Mouse (Mus musculus) NIH3T3 (cell line): ENCODE results near the gene Arpin.

ENCODE experiments used
- DNase-seq: peaks from one replicate; pipeline ENCODE4 v3.0.0-alpha.2; 2012; ENCODE audit warnings: low read depth

Gene Arpin

GRCm38 (mm10) chr7:79934862-79935510, at the start of gene Arpin:
Arpin (minus strand) TSS chr7:79935359.
- DNase-seq, result peak; percentile 73

DNA sequence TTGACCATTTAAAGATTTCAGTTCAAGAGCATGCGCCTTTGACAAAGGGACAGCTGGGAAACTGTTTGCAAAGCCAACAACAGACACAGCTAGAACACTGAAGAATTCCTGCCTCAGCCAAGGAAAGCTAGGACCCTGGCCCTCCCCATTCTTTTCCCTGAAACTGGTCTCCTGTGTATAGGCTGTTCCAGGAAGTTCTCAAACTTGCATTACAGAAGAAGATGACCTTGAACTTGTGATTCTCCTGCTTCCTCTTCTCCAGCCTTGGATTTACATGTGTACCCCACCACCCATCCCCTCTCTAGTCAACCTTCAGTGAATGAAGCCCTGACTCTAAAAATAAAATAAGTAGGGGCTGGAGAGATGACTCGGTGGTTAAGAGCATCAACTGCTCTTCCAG, 40.2 kb upstream of the Arpin start:
- no peak for DNase-seq

DNA sequence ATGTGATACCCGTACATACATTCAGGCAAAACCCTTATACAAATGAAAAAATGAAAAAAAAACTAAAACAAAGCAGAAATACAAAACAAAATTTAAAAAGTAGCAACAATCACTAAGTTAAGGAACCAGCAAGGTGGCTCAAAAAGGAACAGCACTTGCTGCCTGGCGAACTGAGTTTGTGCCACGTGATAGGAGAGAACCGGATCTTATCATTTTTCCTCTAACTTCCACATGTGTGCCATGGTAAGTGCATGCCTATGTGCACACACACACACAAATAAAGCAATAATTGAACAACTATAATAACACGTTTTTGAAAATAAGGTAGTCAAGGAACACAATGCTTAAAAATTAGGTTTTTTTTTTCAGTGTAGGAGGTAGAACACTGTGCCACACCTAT, 37.0 kb upstream of the Arpin start:
- no peak for DNase-seq

DNA sequence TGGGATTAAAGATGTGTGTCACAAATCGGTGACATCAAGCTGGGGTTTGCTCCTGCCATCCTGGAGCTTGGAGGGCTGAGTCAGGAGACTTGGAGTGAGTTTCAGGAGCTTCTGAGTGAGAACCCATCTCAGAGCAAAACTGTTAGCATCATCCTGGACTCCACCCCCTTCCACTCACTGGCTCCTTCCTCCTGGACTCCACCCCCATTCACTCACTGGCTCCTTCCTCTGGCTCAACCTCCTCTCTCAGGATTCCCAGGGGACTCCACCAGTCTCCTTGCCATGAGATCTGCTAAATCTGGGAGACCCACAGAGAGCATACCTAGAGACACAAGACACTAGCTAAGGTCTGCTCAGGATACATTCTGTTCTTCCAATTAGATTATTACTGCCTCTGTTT, 35.2 kb upstream of the Arpin start:
- no peak for DNase-seq

GRCm38 (mm10) chr7:79968326-79968725, 33.2 kb upstream of the Arpin start:
- no peak for DNase-seq

DNA sequence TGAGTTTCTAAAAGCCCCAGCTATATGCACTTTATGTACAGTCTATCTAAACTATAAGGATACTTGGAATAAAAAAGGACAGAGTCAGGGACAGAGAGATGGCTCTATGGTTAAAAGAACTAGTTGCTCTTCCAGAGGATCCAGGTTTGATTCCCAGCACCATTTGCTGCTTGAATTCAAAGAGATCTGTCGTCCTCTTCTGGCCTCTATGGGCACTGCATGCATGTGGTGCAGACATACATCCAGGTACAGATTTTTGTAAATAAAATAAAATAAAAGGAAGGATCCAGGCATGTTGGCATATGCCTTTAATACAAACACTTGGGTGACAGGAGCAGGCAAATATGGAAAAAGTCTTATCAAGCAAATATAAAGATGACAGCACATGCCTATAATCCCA, 26.4 kb upstream of the Arpin start:
- DNase-seq, result no peak

GRCm38 (mm10) chr7:79956131-79956530, 21.0 kb upstream of the Arpin start:
- no peak for DNase-seq

GRCm38 (mm10) chr7:79954890-79955289, 19.7 kb upstream of the Arpin start:
- DNase-seq, result no peak

- no peak for DNase-seq
These were observed 15.9 kb upstream of the Arpin start for GRCm38 (mm10) chr7:79951038-79951437.

DNA sequence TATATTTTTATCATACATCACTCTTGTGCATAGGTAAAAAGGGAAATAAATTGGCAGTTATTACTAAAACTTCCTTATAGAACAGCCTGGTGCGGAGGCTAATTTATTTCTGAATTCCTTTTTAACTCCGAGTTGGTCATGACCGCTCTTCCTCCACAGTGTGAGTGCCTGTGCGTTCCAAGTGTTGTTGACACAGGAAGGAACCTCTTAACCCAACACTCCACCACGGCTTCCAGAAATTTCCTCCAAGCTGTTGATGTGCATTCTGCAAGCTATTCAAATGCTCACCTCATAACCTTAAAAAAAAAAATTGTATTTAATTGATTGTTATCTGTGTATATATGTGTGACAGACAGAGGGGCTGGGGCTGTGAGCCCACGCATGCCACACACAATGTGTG, 15.1 kb upstream of the Arpin start:
- DNase-seq, result no peak

DNA sequence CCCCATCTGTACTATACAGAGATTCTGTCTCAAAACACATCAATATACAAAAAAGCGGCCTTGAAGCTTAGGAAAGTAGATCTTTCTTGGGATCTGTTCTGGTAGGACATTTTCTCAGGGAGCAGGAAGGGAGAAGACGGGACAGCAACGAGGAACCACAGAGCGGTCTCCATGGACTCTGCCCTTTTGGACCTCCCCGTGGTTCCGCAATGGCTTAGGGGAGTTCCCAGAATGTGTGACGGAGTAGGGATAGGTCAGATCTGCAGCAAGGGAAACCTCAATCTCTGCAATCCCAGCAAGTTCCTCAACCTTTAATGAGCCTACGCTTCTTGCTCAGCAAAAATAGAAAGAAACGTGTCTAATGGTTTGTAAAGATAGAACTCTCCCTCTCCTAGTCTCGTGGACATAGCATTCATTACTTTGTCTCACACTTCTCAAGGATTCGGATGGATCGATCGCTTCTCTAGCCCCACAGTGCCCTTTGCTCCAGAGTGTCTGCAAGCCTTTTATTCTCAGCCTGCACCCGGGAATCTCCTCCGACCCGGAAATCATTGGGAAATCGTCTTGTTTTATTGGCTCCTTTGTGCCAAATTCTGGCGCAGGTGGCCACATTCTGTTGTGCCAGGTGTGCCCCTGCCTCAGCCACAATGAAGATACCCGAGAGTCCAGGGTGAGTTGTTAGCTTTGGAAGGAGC, 499 bp upstream of the Arpin start:
- peak; percentile 65 for DNase-seq

DNA sequence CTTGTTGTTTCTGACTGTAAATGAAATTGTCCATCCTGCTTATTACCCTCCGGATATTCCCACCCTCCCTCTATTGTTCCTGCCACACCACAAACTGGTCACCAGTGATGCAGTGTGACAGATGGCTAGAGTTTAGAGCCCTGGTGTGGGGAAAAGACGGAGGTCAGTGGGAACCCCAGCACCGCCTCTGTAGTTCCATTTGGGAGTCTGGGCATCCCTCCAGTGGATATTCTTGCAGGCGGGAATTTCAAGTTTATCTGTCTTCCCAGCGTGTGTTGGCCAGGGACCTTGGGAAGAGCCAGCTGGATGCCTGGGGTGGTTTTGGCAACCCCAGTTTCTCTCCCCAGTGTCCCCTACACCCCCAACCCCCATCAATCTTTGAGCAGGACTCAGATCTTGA, 698 bp downstream of the Arpin start:
- DNase-seq, result peak; percentile 64

GRCm38 (mm10) chr7:79928516-79929052, 6.6 kb downstream of the Arpin start:
- no peak for DNase-seq

GRCm38 (mm10) chr7:79920344-79920983, 14.7 kb downstream of the Arpin start, which contains the start of gene Ap3s2:
Ap3s2 (minus strand) TSS chr7:79920649.
- peak; percentile 94 for DNase-seq

DNA sequence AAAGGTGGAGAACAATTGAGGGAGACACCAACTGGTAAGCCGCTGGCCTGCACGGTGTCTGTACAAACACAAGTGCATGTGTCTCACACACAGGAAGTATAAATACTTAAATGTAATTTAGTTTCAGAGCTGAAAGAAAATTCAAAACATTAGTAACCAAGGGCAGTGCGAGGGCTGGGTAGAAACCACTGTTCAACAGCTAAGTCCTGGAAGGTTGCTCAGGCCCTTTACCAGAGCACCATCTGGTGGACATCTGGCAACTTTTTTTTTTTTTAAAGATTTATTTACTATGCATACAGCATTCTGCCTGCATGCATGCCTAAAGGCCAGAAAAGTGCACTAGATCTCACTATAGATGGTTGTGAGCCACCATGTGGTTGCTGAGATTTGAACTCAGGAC, 20.6 kb downstream of the Arpin start:
- DNase-seq, result peak; percentile 82

- DNase-seq, result peak; percentile 74
These were observed 27.8 kb downstream of the Arpin start for GRCm38 (mm10) chr7:79907356-79907755.

DNA sequence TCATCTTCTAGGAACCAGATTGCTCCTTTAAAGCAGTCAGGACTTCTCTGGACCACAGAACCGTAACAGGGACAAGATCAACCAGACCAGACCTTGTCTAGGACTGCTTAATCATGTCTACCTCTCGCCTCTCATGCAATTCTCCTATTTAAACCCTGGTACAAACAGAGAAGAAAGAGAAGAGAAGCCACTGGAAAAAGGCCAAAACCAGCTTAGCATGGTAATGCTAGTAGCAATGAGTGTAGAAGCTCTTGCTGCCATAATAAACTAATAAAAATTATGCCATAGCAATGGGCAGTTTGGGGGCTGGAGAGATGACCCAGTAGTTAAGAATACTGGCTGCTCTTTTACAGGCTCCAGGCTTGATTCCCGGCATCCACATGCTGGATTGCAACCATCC, 28.2 kb downstream of the Arpin start:
- DNase-seq, result no peak

DNA sequence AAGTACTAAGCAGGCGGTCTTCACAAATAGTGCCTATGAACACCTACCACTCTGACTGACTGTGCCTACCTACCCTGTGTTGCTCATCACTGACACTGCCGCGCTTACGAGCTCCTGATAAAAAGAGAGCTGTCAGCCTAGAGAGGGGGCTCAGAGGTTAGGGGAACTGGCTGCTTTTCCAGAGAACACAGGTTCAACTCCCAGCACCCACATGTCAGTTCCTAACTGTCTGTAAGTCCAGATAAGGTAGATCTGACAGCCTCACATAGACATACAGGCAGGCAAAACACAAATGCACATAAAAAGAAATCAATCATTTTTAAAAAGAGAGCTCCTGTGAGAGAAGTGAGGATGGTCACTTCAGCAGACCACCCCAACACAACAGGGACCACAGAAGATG, 30.0 kb downstream of the Arpin start:
- no peak for DNase-seq

DNA sequence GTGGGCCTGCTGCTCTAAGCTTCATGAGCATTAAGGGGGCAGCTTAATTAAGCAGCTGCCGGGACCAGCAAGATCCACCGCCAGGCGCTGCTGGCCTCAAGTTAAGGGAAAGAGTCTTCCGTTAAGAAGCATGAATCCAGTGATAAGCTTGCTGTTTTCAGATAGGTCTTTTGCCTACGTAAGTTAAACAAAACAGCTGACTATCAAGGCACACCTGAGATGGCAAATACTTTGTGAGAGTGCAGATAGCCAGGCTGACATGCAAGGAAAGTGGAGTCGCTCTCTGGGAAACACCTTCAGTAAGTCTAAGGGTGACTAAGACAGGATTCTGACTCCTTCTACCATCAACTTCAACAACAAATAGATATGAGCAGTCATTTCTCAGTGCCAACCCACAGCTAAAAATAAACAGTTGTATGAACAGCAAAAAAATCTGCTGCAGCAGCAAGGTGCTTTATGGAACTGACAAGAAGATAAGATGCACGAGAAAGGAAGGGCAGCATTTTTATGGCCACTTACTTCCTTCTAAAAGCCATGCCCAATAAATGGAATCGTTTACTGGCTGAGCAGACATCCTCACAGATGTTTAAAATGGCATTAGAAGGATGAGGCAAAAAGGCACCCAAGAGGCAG, 31.9 kb downstream of the Arpin start:
- no peak for DNase-seq

GRCm38 (mm10) chr7:79900753-79901152, 34.4 kb downstream of the Arpin start:
- DNase-seq, result no peak

GRCm38 (mm10) chr7:79895225-79895624, 39.9 kb downstream of the Arpin start:
- no peak for DNase-seq

- DNase-seq, result no peak
These were observed 40.4 kb downstream of the Arpin start for GRCm38 (mm10) chr7:79894790-79895189.
